Mouse (Mus musculus): ENCODE data around the gene Tdrd3. TPM values are rescaled to one million over a fixed set of nuclear protein-coding genes. Genes with fewer than 3 reads are reported as not detected.

The Tdrd3 gene
- polyA plus RNA-seq, 1 experiment = 24.0 TPM

DNA sequence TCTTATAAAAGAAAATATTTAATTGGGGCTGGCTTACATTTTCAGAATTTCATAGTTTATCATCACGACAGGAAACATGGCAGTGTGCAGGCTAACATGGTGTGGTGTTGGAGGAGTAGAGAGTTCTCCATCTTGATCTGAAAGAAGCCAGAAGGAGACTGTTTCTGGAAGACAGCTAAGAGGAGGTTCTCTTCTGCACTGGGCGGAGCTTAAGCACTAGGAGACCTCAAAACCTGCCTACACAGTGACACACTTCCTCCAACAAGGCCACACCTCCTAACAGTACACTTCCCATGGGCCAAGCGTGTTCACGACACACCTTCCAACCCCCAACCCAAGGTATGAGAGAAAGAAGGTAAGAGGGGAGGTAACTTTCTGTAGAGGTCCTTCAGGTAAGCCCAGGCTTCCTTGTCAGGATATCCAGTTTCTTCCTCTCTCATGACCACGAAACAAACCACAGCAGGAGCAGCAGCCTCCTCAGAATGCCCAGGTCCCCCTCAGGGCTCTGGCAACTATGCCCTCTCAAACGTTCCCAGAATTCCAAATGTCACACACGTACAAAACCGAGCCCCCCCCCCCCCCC, 30.0 kb downstream of the Tdrd3 start:
- Histone ChIP-seq H3K4me3 (ENCODE audit: insufficient read depth, low read length) (no peak overlapping the region), H3K4me1 (ENCODE audit: control insufficient read depth, insufficient read depth, low read length) (no peaks in the 10 kb centered on the region), H3K27ac (ENCODE audit: insufficient read depth, low read length) (no peak overlapping the region)
- no peak for TF ChIP-seq POLR2A (IDR thresholded peaks at IDR 0.05; ENCODE audit: extremely low read depth, insufficient read depth, low read length)
- TF ChIP-seq CTCF (IDR thresholded peaks at IDR 0.05; ENCODE audit: extremely low read depth, insufficient read depth, low read length) = no peak

DNA sequence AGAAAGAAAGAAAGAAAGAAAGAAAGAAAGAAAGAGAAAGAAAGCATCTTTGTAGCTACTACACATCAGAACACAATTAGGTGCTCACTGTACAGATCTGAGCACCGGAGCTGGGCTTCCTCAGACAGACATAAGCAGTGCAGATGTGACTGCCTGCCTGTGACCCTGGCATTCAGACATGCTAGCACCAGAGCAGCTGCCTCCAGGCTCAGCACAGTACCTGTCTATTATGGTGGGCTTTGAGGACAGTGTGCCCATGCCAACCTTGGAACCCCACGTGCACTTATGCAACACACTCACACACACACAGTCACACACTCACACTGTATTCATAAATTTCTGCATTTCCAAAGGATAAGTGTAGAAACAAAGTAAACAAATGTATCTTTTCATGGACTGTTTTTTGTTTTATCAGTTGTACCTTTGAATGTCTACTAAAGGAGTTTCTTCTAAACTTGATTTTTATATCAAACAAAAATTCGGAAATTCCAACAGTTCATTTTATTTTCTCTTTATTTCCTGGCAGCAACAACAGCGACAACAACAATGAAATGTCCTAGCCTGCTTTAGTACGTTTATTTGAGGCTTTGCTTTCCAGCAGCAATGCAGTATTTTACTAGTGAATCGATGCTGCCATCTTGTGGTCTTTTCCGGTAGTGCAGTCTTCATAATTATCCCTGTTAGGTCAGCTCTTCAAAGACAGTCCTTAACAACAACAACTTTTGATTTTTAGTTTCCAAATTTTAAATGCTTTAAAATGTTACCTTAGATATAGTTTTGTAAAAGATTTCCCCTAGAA, 35.4 kb downstream of the Tdrd3 start:
- no peak overlapping the region for H3K27ac ChIP-seq (ENCODE audit: insufficient read depth, low read length)
- peak; percentile 59; the same call in 1 of the 2 replicates for TF ChIP-seq CTCF (IDR thresholded peaks at IDR 0.05; ENCODE audit: extremely low read depth, insufficient read depth, low read length)
- TF ChIP-seq POLR2A (IDR thresholded peaks at IDR 0.05; ENCODE audit: extremely low read depth, insufficient read depth, low read length) = no peak
- H3K4me1 ChIP-seq (ENCODE audit: control insufficient read depth, insufficient read depth, low read length) = peaks cover 1% of the 10 kb centered on the region
- H3K4me3 ChIP-seq (ENCODE audit: insufficient read depth, low read length) = no peak overlapping the region

DNA sequence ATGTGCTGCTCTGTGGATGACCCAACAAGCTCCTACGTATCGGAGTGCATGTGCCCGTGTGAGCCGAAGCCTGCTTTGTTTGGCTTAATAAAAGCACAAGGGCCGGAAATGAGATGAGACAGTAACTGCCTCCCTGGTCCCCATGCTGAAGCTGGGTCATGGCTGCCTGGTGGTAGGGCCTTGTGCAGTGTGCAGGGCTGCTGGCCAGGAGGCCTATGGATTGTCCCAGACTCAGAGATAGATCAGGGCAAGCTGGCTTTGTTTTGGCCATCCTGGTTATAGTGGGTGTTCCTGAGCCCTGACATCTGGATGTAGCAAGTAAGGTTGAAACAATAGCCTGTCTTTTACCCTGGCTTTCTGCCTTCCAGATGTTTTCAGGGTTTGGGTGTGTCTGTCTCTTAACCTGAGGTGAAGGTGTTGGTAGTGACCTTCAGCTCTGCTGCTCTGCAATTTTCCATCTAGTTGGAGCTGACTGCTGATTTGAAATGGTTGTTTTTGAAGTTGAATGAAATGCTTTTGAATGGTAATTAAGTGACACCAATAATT, 39.3 kb downstream of the Tdrd3 start:
- no peak for TF ChIP-seq CTCF (IDR thresholded peaks at IDR 0.05; ENCODE audit: extremely low read depth, insufficient read depth, low read length)
- TF ChIP-seq POLR2A (IDR thresholded peaks at IDR 0.05; ENCODE audit: extremely low read depth, insufficient read depth, low read length) = no peak
- no peak overlapping the region for H3K4me3 ChIP-seq (ENCODE audit: insufficient read depth, low read length)
- H3K4me1 ChIP-seq (ENCODE audit: control insufficient read depth, insufficient read depth, low read length) = peaks cover 1% of the 10 kb centered on the region
- H3K27ac ChIP-seq (ENCODE audit: insufficient read depth, low read length) = no peak overlapping the region

DNA sequence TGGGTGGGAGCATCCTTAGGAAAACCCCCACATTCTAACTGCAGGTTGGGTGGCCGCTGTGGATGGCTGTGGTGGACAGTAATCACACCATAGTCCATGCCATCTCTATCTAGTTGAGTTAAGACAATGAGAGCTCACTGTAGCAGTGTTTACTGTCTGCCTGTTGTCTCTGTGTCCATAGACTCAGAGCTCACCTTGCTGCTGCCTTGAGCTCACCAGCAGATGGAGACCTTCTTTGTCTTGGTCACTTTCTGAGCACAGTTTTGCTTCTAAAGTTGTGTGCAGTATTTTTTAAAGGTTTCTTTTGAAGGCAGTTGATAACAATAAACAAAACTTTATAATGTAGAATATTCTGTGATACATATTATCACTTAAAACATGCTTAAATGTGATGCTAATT, 43.3 kb downstream of the Tdrd3 start:
- no peak overlapping the region for H3K4me3 ChIP-seq (ENCODE audit: insufficient read depth, low read length)
- no peak overlapping the region for H3K27ac ChIP-seq (ENCODE audit: insufficient read depth, low read length)
- TF ChIP-seq POLR2A (IDR thresholded peaks at IDR 0.05; ENCODE audit: extremely low read depth, insufficient read depth, low read length) (no peak), CTCF (IDR thresholded peaks at IDR 0.05; ENCODE audit: extremely low read depth, insufficient read depth, low read length) (no peak)
- peaks cover 2% of the 10 kb centered on the region; the same call in 1 of the 2 replicates for H3K4me1 ChIP-seq (ENCODE audit: control insufficient read depth, insufficient read depth, low read length)

DNA sequence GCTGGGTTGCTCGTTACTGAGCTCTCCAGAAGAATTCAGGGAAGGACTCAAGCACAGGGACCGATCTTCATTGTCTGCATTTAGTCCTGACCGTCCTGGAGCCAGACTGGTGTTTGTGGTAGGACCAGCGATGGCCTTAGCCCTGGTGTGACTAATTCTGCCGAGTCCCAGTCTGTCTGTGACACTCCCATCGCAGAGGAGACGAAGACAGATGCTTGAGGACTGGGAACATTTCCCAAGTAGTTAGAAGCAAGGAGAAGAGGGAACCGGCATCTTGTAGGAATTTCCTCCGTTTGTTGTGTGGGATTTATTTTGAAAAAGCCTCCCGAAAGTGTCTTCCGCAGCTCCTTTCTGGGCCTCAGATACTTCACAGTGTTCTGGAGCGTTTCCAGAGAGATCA, 45.1 kb downstream of the Tdrd3 start:
- TF ChIP-seq CTCF (IDR thresholded peaks at IDR 0.05; ENCODE audit: extremely low read depth, insufficient read depth, low read length) = no peak
- no peak for TF ChIP-seq POLR2A (IDR thresholded peaks at IDR 0.05; ENCODE audit: extremely low read depth, insufficient read depth, low read length)
- Histone ChIP-seq H3K27ac (ENCODE audit: insufficient read depth, low read length) (no peak overlapping the region), H3K4me3 (ENCODE audit: insufficient read depth, low read length) (no peak overlapping the region), H3K4me1 (ENCODE audit: control insufficient read depth, insufficient read depth, low read length) (peaks cover 2% of the 10 kb centered on the region; the same call in 1 of the 2 replicates)

DNA sequence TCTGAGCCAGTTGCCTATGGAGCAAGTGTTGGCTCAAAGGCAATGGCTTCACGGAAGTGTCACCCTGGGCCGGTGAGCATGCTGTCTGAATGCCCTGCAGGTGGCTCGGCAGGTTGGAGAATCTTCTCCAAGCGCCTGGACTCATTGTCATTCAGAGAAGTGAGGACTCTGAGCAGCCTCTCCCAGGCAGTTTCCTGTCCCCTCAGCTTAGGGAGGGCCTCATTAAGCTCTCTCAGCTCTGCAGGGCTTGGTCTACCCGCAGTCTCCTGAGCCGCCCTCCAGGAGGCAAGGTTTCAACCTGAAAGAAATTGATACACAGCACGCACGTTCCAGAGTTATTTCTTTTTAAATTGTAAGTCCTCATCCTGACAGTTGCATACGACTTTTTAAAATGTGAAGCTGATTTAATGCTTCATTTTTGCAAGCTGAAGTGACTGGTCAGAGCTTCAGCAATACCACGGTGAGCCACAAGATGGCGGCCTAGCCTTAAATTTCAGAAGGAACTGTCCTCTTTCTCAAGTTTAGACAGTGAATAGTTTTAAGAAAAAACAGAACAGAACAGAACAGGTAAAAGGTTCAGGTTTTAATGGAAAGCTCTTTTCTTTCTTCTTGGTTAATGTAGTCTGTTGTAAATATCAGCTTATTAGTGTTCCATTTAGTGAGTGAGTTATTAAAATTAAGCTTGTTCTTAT, 47.7 kb downstream of the Tdrd3 start:
- TF ChIP-seq POLR2A (IDR thresholded peaks at IDR 0.05; ENCODE audit: extremely low read depth, insufficient read depth, low read length) (no peak), CTCF (IDR thresholded peaks at IDR 0.05; ENCODE audit: extremely low read depth, insufficient read depth, low read length) (peak; percentile 92)
- H3K27ac ChIP-seq (ENCODE audit: insufficient read depth, low read length) = no peak overlapping the region
- H3K4me1 ChIP-seq (ENCODE audit: control insufficient read depth, insufficient read depth, low read length) = peaks cover 2% of the 10 kb centered on the region; the same call in 1 of the 2 replicates
- H3K4me3 ChIP-seq (ENCODE audit: insufficient read depth, low read length) = no peak overlapping the region

DNA sequence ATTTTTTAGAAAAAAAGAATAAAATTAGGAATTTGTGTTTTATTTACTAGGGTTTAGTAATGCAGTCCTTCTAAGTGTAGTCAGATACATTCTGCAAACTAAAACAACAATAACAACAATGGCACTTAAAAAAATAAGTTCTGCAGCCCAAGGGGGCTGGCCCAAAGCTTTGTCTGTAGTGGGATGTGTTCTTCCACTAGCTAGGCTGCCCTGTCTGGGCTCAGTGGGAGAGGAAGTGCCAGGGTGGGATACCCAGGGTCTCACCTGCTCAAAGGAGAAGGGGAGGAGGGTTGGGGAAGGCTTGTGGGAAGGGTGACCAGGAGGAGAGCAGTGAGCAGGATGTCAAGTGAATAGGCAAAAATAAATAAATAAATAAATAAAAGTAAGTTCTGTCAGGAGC, 48.2 kb downstream of the Tdrd3 start:
- H3K27ac ChIP-seq (ENCODE audit: insufficient read depth, low read length) = no peak overlapping the region
- no peak for TF ChIP-seq POLR2A (IDR thresholded peaks at IDR 0.05; ENCODE audit: extremely low read depth, insufficient read depth, low read length)
- TF ChIP-seq CTCF (IDR thresholded peaks at IDR 0.05; ENCODE audit: extremely low read depth, insufficient read depth, low read length) = no peak
- peaks cover 2% of the 10 kb centered on the region; the same call in 1 of the 2 replicates for H3K4me1 ChIP-seq (ENCODE audit: control insufficient read depth, insufficient read depth, low read length)
- no peak overlapping the region for H3K4me3 ChIP-seq (ENCODE audit: insufficient read depth, low read length)

DNA sequence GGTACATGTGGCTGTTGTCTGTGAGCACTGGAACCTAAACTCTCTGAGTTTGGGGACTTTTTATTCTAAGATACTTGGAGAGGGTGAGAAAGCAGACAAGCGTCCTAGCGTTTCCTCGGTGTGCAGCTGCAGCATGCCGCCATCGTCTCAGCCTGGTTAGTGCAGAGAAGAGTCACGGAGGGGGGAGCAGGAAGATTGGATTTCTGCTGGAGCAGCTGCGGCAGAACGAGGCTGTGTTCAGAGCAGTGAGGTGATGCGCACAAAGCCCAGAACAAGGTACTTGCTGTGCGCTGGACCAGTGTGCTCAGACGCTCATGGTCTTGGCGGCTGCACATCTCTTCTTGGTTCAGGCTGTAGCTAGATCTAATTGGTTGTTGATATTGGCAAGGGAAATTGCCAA, 51.1 kb downstream of the Tdrd3 start:
- Histone ChIP-seq H3K4me1 (ENCODE audit: control insufficient read depth, insufficient read depth, low read length) (no peaks in the 10 kb centered on the region), H3K27ac (ENCODE audit: insufficient read depth, low read length) (no peak overlapping the region), H3K4me3 (ENCODE audit: insufficient read depth, low read length) (no peak overlapping the region)
- TF ChIP-seq POLR2A (IDR thresholded peaks at IDR 0.05; ENCODE audit: extremely low read depth, insufficient read depth, low read length) = no peak
- no peak for TF ChIP-seq CTCF (IDR thresholded peaks at IDR 0.05; ENCODE audit: extremely low read depth, insufficient read depth, low read length)

DNA sequence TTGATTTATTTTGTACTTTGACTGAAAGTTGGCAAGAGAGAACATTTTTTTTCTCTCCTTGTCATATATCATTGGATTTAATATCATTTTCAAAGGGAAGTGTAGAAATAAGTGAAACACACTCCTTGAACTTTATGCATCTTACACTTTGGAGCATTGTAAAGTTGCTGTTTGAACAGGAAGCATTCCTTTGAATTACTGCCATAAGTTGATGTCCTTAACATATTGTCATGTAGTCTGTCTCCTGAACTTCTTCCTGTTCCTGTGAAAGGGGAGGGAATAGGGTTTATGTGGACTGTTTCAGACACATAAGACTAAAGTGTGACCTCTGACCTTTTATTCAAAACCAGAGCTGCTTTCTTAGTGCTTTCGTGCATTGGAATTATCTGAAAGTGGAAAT, 55.1 kb downstream of the Tdrd3 start:
- Histone ChIP-seq H3K27ac (ENCODE audit: insufficient read depth, low read length) (no peak overlapping the region), H3K4me3 (ENCODE audit: insufficient read depth, low read length) (no peak overlapping the region), H3K4me1 (ENCODE audit: control insufficient read depth, insufficient read depth, low read length) (no peaks in the 10 kb centered on the region)
- no peak for TF ChIP-seq POLR2A (IDR thresholded peaks at IDR 0.05; ENCODE audit: extremely low read depth, insufficient read depth, low read length)
- TF ChIP-seq CTCF (IDR thresholded peaks at IDR 0.05; ENCODE audit: extremely low read depth, insufficient read depth, low read length) = no peak

All from cortical plate, adult 2 months (tissue).